Mouse (Mus musculus) gastrocnemius, adult 2 months (tissue): Measurements from ENCODE around the gene Cactin. TPM values are rescaled to one million over a fixed set of nuclear protein-coding genes. Genes with fewer than 3 reads are reported as not detected.
A peak's percentile ranks its signal among the peaks of the same experiment; 100 is the strongest.

Experiments
- DNase-seq: peaks from one replicate; pipeline ENCODE4 v3.0.0; 2022
- H3K27ac ChIP-seq: fragments of 200-600 bp; 2 replicates; pipeline ENCODE4 v1.8.1; 2022; ENCODE audit warnings: mild to moderate bottlenecking
- H3K4me3 ChIP-seq: fragments of 200-600 bp; 2 replicates; pipeline ENCODE4 v1.8.1; 2022; ENCODE audit warnings: mild to moderate bottlenecking, moderate library complexity
- CTCF ChIP-seq: fragments of 200-600 bp; IDR thresholded peaks from 2 replicates; pipeline ENCODE4 v1.8.1; 2022; ENCODE audit warnings: antibody characterized with exemption, mild to moderate bottlenecking, moderate library complexity
- intact Hi-C: fragments of 180-260 bp; cut with DNase I; formaldehyde crosslinking; loops from one replicate; pipeline ENCODE4 v1.15.1; 2025
- total RNA-seq, 2 experiments: library from RNA; stranded (reverse); gene quantifications; 2 replicates each; pipeline ENCODE4 v1.2.3; 2021

The Cactin gene
- total RNA-seq, 2 experiments from 2014 or later: 8.5 to 11.5 TPM

- Histone ChIP-seq H3K27ac (peak overlapping the region; percentile 87), H3K4me3 (no peak overlapping the region)
- intact Hi-C loops: no loop called here
- DNase-seq: no peak
- TF ChIP-seq CTCF: no peak
Observed at GRCm38 (mm10) chr10:81299585-81300351, 21.1 kb upstream of the Cactin start.

GRCm38 (mm10) chr10:81300352-81300907 is 20.5 kb upstream of the Cactin start:
- intact Hi-C loops: no loop called here
- H3K27ac ChIP-seq: peak overlapping the region; percentile 87
- no peak for DNase-seq
- no peak for TF ChIP-seq CTCF
- no peak overlapping the region for H3K4me3 ChIP-seq

GRCm38 (mm10) chr10:81301321-81301720 is 19.6 kb upstream of the Cactin start:
- H3K27ac ChIP-seq: no peak overlapping the region
- intact Hi-C loops: no loop called here
- no peak for TF ChIP-seq CTCF

GRCm38 (mm10) chr10:81302288-81302687 is 18.6 kb upstream of the Cactin start:
- Histone ChIP-seq H3K27ac (peak overlapping the region; percentile 46), H3K4me3 (peak overlapping the region; percentile 52)
- intact Hi-C loops: no loop called here

More at GRCm38 (mm10) chr10:81301321-81301720, 19.6 kb upstream of the Cactin start:
- no peak overlapping the region for H3K4me3 ChIP-seq
- no peak for DNase-seq

GRCm38 (mm10) chr10:81302781-81303218 is 18.1 kb upstream of the Cactin start:
- Histone ChIP-seq H3K27ac (peak overlapping the region; percentile 46), H3K4me3 (peak overlapping the region; percentile 52)
- TF ChIP-seq CTCF: no peak
- intact Hi-C loops: no loop called here
- DNase-seq: no peak

More at GRCm38 (mm10) chr10:81302288-81302687, 18.6 kb upstream of the Cactin start:
- TF ChIP-seq CTCF: no peak
- no peak for DNase-seq

- peak overlapping the region; percentile 46 for H3K27ac ChIP-seq
- peak overlapping the region; percentile 52 for H3K4me3 ChIP-seq
- no peak for DNase-seq
- intact Hi-C loops: no loop called here
- no peak for TF ChIP-seq CTCF
Observed at GRCm38 (mm10) chr10:81303258-81303657, 17.6 kb upstream of the Cactin start.

GRCm38 (mm10) chr10:81303761-81304160 is 17.1 kb upstream of the Cactin start:
- Histone ChIP-seq H3K4me3 (no peak overlapping the region), H3K27ac (peak overlapping the region; percentile 2; the same call in 1 of the 2 replicates)
- TF ChIP-seq CTCF: no peak
- DNase-seq: no peak
- intact Hi-C loops: loop anchor here (2.0 kb wide), 1 partner anchor 15 kb away; no protein-coding TSS in a partner anchor

GRCm38 (mm10) chr10:81304597-81305238 is 16.2 kb upstream of the Cactin start:
- TF ChIP-seq CTCF: peak; percentile 90
- peak; percentile 70 for DNase-seq
- H3K27ac ChIP-seq: no peak overlapping the region
- no peak overlapping the region for H3K4me3 ChIP-seq
- intact Hi-C loops: loop anchor here (2.0 kb wide), 1 partner anchor 16 kb away; no protein-coding TSS in a partner anchor

- no peak for TF ChIP-seq CTCF
- DNase-seq: no peak
- intact Hi-C loops: loop anchor here (2.0 kb wide), 1 partner anchor 17 kb away; no protein-coding TSS in a partner anchor
- H3K27ac ChIP-seq: no peak overlapping the region
- no peak overlapping the region for H3K4me3 ChIP-seq
Observed at GRCm38 (mm10) chr10:81305663-81306062, 15.2 kb upstream of the Cactin start.

- H3K27ac ChIP-seq: no peak overlapping the region
- no peak for TF ChIP-seq CTCF
- DNase-seq: no peak
- no peak overlapping the region for H3K4me3 ChIP-seq
- intact Hi-C loops: no loop called here
Observed at GRCm38 (mm10) chr10:81306173-81306668, 14.7 kb upstream of the Cactin start.

- no peak overlapping the region for H3K4me3 ChIP-seq
- no peak for DNase-seq
- no peak overlapping the region for H3K27ac ChIP-seq
- no peak for TF ChIP-seq CTCF
- intact Hi-C loops: no loop called here
Observed at GRCm38 (mm10) chr10:81306837-81307682, 13.8 kb upstream of the Cactin start.

GRCm38 (mm10) chr10:81309571-81309970 is 11.3 kb upstream of the Cactin start:
- intact Hi-C loops: no loop called here
- no peak for TF ChIP-seq CTCF

More at GRCm38 (mm10) chr10:81309571-81309970, 11.3 kb upstream of the Cactin start:
- DNase-seq: no peak
- Histone ChIP-seq H3K27ac (no peak overlapping the region), H3K4me3 (no peak overlapping the region)
